Mouse (Mus musculus) cortical plate, adult 2 months (tissue): ENCODE measurements around the gene Spock1. TPM values are rescaled to one million over a fixed set of nuclear protein-coding genes. Genes with fewer than 3 reads are reported as not detected.
A peak's percentile ranks its signal among the peaks of the same experiment; 100 is the strongest.
"Not testable (repeated sequence)": the region's sequence is repeated elsewhere in the genome, so short reads cannot be mapped to it uniquely, and the experiment has no call there.

Source experiments
- H3K27ac ChIP-seq: fragments of 200-500 bp; 2 replicates; pipeline ENCODE4 v1.5.1; 2012; ENCODE audit warnings: low read length, control low read depth, inconsistent platforms; ENCODE audit not compliant: insufficient read depth
- H3K4me1 ChIP-seq: fragments of 200-500 bp; 2 replicates; pipeline ENCODE4 v1.6.1; 2011; ENCODE audit warnings: low read length; ENCODE audit not compliant: control insufficient read depth, insufficient read depth
- H3K4me3 ChIP-seq: fragments of 200-500 bp; 2 replicates; pipeline ENCODE4 v1.5.1; 2011; ENCODE audit warnings: mild to moderate bottlenecking, low read length, control low read depth; ENCODE audit not compliant: insufficient read depth
- CTCF ChIP-seq: fragments of 200-500 bp; IDR thresholded peaks from 2 replicates; pipeline ENCODE4 v1.5.1; 2011; ENCODE audit warnings: mild to moderate bottlenecking, control low read depth, low read length; ENCODE audit not compliant: insufficient read depth; ENCODE audit errors: extremely low read depth
- POLR2A ChIP-seq: fragments of 200-500 bp; IDR thresholded peaks from 2 replicates; pipeline ENCODE4 v1.6.1; 2011; ENCODE audit warnings: mild to moderate bottlenecking, low read length, control low read depth; ENCODE audit not compliant: insufficient read depth; ENCODE audit errors: extremely low read depth
- polyA plus RNA-seq: library from polyadenylated mRNA; depleted of rRNA; stranded (reverse); fragments of >200 nt; gene quantifications from 2 replicates; pipeline ENCODE4 v1.2.3, GENCODE M21; 2012

Gene Spock1
- polyA plus RNA-seq, 1 experiment = 125 TPM

DNA sequence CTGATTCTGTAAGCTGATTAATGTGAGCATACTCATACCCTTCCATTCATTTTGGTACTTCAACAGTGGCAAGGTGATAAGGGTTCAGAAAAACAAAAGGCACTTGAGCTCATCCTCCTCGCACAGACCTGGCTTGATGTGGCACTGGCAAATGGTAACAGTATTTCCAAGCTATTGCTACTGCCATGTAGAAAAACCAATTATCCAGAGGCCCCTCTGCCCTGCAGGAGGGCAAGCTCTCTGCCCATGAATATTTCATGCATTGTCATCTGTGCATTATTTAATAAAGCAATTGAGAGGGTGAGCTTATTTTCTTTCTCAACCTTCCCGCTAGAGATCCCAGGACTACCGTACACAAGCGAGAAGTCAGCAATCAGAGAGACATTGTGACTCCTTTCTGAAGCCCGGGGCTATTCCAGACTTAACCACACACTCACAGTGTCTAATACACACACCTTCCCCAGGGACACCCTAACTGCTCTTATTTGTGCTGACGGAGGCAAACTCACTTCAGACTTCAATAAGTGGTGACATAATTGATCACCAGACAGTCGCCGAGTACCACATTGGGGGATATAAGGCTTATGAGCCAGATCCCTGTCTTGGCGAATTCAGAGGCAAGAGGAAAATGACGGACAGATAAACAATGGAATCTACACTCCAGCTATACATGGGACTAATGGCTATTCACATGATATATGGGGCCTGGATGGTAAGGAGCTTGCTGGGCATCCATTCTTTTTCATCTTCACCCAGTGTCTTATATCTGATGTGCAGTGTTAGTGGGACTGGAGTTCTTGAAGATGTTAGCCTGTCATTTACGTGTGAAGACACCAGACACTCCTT lies 296.6 kb downstream of the Spock1 start:
- TF ChIP-seq POLR2A (no peak), CTCF (no peak)
- Histone ChIP-seq H3K4me1 (no peaks in the 10 kb centered on the region), H3K27ac (no peak overlapping the region), H3K4me3 (no peak overlapping the region)

- H3K4me1 ChIP-seq = no peaks in the 10 kb centered on the region
- H3K4me3 ChIP-seq = no peak overlapping the region
- TF ChIP-seq POLR2A = no peak
- no peak for TF ChIP-seq CTCF
- no peak overlapping the region for H3K27ac ChIP-seq
Observed at GRCm38 (mm10) chr13:57609946-57610345, 298.2 kb downstream of the Spock1 start.

DNA sequence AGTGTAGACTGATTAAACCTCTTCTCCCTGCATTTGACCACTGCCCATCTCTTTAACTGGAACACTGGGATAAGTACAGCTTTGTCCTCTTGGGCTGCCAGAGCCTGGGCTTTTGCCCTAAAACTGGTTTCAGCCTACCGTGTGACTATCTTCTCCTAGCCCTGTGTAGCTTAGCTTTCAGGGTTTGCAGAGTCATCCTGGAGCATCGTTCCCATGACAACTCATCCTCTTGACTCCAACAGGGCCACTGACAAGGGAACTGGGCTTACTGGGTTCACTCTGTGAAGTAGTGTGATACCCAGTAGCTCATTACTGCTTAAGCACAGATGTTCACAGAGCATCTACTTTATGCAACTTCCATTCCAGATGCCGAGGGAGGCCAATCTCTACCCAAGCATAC lies 303.7 kb downstream of the Spock1 start:
- H3K27ac ChIP-seq = no peak overlapping the region
- no peak for TF ChIP-seq POLR2A
- TF ChIP-seq CTCF = no peak
- H3K4me1 ChIP-seq = 0 out of 2 replicates have a peak, but pooled peaks cover 1% of the 10 kb centered on the region
- no peak overlapping the region for H3K4me3 ChIP-seq

DNA sequence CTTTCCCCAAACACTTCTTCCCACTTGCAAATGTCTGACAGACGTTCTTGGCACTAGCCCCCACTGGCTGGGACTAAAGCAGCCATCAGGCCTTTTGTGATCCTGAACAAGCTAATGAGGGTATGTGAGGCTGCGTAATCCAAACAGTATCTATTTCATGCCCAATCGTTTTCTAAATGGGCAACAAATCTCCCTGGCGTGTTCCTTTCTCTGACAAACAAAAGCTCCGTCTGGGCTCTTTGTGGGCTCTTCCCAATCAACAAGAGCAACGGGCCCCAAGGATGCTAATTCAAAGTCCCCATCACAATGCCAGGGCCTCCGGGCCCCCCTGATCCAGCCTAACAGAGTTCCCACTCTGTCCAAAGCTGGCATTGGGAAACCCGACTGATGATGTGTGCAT lies 304.9 kb downstream of the Spock1 start:
- Histone ChIP-seq H3K27ac (no peak overlapping the region), H3K4me1 (peaks cover 3% of the 10 kb centered on the region), H3K4me3 (no peak overlapping the region)
- no peak for TF ChIP-seq POLR2A
- no peak for TF ChIP-seq CTCF

GRCm38 (mm10) chr13:57595761-57596051 lies 312.4 kb downstream of the Spock1 start:
- Histone ChIP-seq H3K27ac (peak overlapping the region; percentile 50; the same call in 1 of the 2 replicates), H3K4me1 (peaks cover 11% of the 10 kb centered on the region), H3K4me3 (no peak overlapping the region)
- TF ChIP-seq POLR2A = no peak
- no peak for TF ChIP-seq CTCF

DNA sequence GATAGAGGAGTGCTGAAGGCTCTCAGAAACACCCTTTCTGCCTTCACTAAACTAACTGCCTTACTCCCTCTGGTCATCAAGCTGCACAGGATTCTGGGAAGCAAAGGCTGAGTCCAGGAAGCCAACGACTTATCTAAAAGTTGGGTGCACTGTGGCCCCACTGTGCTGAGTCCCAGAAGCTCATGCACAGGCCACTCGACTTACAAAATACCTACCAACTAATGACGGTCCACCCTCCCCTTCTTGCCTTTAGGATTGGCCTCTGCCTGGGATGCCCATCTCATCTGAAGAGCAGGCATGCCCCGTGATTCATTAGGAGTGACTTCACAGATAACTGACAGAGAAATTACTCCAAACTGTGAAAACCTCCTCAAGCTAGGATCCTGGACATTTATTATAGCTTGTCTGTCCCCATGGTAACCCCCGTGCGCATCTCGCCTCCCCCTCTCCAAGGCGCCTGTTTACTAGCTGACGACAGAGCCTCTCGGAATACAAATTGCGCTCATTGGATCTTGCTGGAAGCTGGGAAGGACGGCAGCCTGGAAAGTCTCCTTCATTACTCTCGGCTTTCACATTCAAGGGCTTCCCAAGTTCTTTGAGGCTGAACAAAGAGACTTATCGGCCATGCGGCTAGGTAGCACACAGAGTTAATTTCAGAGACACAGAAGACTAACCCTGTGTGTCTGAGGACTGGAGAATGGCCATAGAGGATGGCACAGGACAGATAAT lies 312.9 kb downstream of the Spock1 start:
- no peak for TF ChIP-seq CTCF
- TF ChIP-seq POLR2A = 0 out of 2 replicates have a peak, but pooled peaks have one; percentile 20
- H3K27ac ChIP-seq = peak overlapping the region; percentile 50; the same call in 1 of the 2 replicates
- peaks cover 11% of the 10 kb centered on the region for H3K4me1 ChIP-seq
- no peak overlapping the region for H3K4me3 ChIP-seq

GRCm38 (mm10) chr13:57589338-57589914 lies 318.7 kb downstream of the Spock1 start:
- H3K4me3 ChIP-seq, H3K27ac ChIP-seq, H3K4me1 ChIP-seq: not testable (repeated sequence)

- TF ChIP-seq CTCF (no peak), POLR2A (no peak)
- Histone ChIP-seq H3K27ac (no peak overlapping the region), H3K4me3 (no peak overlapping the region), H3K4me1 (peaks cover 10% of the 10 kb centered on the region)
Observed at GRCm38 (mm10) chr13:57588558-57589273, 319.4 kb downstream of the Spock1 start.

GRCm38 (mm10) chr13:57585131-57585530 lies 323.0 kb downstream of the Spock1 start:
- Histone ChIP-seq H3K4me3 (no peak overlapping the region), H3K27ac (no peak overlapping the region), H3K4me1 (peaks cover 13% of the 10 kb centered on the region)
- TF ChIP-seq CTCF (no peak), POLR2A (no peak)
